Mouse (Mus musculus) E14TG2a.4 (cell line): ENCODE results near the gene Glis3.

ENCODE experiments used
- CTCF ChIP-seq: conservative IDR thresholded peaks from 2 replicates; pipeline ENCODE4 v1.5.1; 2014; ENCODE audit warnings: low read length
- POU5F1 ChIP-seq: IDR thresholded peaks from 2 replicates; pipeline ENCODE4 v1.6.1; 2014; ENCODE audit warnings: low read length, borderline replicate concordance

DNA sequence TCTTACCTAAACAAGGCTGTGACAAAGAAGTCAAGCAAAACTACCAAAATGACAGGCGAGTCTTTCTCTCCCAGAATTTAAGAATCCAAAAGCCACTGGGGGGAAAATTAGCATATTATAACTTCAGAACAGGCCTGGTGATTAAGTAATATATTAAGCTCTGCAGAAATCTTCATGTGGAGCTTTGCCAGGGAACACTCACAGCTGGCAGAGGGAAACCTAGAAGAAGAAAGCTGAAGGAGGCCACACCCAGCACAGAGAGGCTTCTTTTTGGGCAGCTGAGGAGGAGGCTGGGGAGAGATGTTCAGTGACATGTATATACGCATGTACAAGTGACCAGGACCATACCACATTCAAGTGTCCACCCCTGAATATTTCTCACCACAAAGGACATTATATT lies 304.1 kb downstream of the Glis3 start:
- TF ChIP-seq CTCF, result no peak
- no peak for TF ChIP-seq POU5F1
